8 mouse cellular contexts compared by ENCODE assay signal in genomic region chr8:95331720-95332436, GRCm38 (mm10). TPM values are rescaled to one million over a fixed set of nuclear protein-coding genes. Genes with fewer than 3 reads are reported as not detected.
A peak's percentile ranks its signal among the peaks of the same experiment; 100 is the strongest.
DNase-seq lines count a peak whose midpoint lies in the region; ATAC-seq lines count a peak whose summit lies in the region.

Gene Zfp319 (minus strand): TSS chr8:95331950.
Gene Usb1 (plus strand): TSS chr8:95332284.

- H3K4me1 ChIP-seq in hindbrain, embryonic 14.5 days (replicated peaks; ENCODE audit: control insufficient read depth, insufficient read depth, low read length) = peaks cover 17% of the 10 kb centered on the region

- peak within 1 kb of the TSS; percentile 72 for H3K4me2 ChIP-seq in hindbrain, embryonic 14.5 days (replicated peaks)

- peak; percentile 97 for DNase-seq in NIH3T3 (ENCODE audit: low read depth)
- peak; percentile 96 for DNase-seq in cerebellum, postnatal 10 days
- DNase-seq in frontal cortex, postnatal 14 days (ENCODE audit: low spot score in 2 of 2) = peak; percentile 89 to 90
- peak; percentile 90 for DNase-seq in hindbrain, embryonic 14.5 days (ENCODE audit: low spot score)
- DNase-seq in layer of hippocampus, postnatal 36 days = peak; percentile 89 to 92
- peak; percentile 95 for DNase-seq in lung, postnatal 36 days
- peak; percentile 97 for DNase-seq in retina, postnatal 1 day
- DNase-seq in urinary bladder, adult 18-20 months (ENCODE audit: low spot score in 2 of 2) = peak; percentile 89 to 95

- peak within 1 kb of the TSS; percentile 73 for H3K4me3 ChIP-seq in hindbrain, embryonic 14.5 days (replicated peaks; ENCODE audit: low read length)

- no peaks in the 10 kb centered on the region for H3K27me3 ChIP-seq in hindbrain, embryonic 14.5 days (ENCODE audit: control insufficient read depth, insufficient read depth, low read length)

- H3K27ac ChIP-seq in hindbrain, embryonic 14.5 days = peak within 1 kb of the TSS; percentile 96

- peak; percentile 94 for ATAC-seq in hindbrain, embryonic 14.5 days (ENCODE audit: low FRiP score)

- no peaks in the 10 kb centered on the region for H3K9me3 ChIP-seq in hindbrain, embryonic 14.5 days (ENCODE audit: control insufficient read depth, low read length)

- WGBS in hindbrain, embryonic 14.5 days = under 1% methylated on average over 74 of the region's 80 CpGs

- peak within 1 kb of the TSS; percentile 88 for H3K9ac ChIP-seq in hindbrain, embryonic 14.5 days

- H3K36me3 ChIP-seq in hindbrain, embryonic 14.5 days (replicated peaks; ENCODE audit: control insufficient read depth, insufficient read depth) = peaks cover 43% of the 10 kb centered on the region

RNA-seq across cellular contexts. Expression of gene Zfp319, which starts in this region (rescaled TPM):
- polyA plus RNA-seq in hindbrain, embryonic 14.5 days (2014; fragmentation: Nextera tagmentation; extraction: Ambion mirVana) = 14.2 and 15.9 TPM in 2 replicates
- 10 to 100 TPM; 17.1 to 17.7 TPM for total RNA-seq in layer of hippocampus, postnatal 36 days (2021)

RNA-seq across cellular contexts. Expression of gene Usb1, which starts in this region (rescaled TPM):
- polyA plus RNA-seq in hindbrain, embryonic 14.5 days (2014; fragmentation: Nextera tagmentation; extraction: Ambion mirVana) = 31.0 and 32.3 TPM in 2 replicates
- 10 to 100 TPM in 1 of 2 experiments, 1 to 10 TPM in 1; 9.8 to 11.7 TPM for total RNA-seq in layer of hippocampus, postnatal 36 days (2021)

Comparison
In these comparisons a context has a peak if more than half of its experiments do, and no peak if none do; other contexts are left out.
1. Peak in every context shown above with its lines: DNase-seq, ATAC-seq, H3K4me3 ChIP-seq and H3K27ac ChIP-seq.